Mouse (Mus musculus) liver, embryonic 14.5 days (tissue): Measurements from ENCODE around the gene Il23r. TPM values are rescaled to one million over a fixed set of nuclear protein-coding genes. Genes with fewer than 3 reads are reported as not detected.

Experiments used
- ATAC-seq: fragments of 200-750 bp; cut with Nextera tagmentation; 2 replicates; pipeline ENCODE4 v1.8.0; 2017; ENCODE audit warnings: moderate number of reproducible peaks, mild to moderate bottlenecking, moderate library complexity; ENCODE audit not compliant: insufficient read depth
- DNase-seq, 3 experiments: peaks; one replicate each; pipeline ENCODE4 v3.0.0-alpha.2; 2012 to 2013; ENCODE audit warnings: low read depth in 3 of 3, low spot score in 3 of 3
- H3K27ac ChIP-seq: fragments of 300-500 bp; sonication (generic); 2 replicates; pipeline ENCODE4 v1.5.1; 2014; ENCODE audit warnings: moderate library complexity, mild to moderate bottlenecking, control low read depth, inconsistent platforms
- H3K27me3 ChIP-seq: fragments of 300-500 bp; sonication (generic); 2 replicates; pipeline ENCODE4 v1.6.1; 2014; ENCODE audit warnings: mild to moderate bottlenecking, low read length, moderate library complexity; ENCODE audit not compliant: control insufficient read depth, insufficient read depth
- H3K36me3 ChIP-seq: fragments of 300-500 bp; sonication (generic); replicated peaks from 2 replicates; pipeline ENCODE4 v1.6.1; 2014; ENCODE audit warnings: low read depth; ENCODE audit not compliant: control insufficient read depth, insufficient read depth
- H3K4me1 ChIP-seq, 2 experiments: fragments of 200-500 bp in 1 of 2; fragments of 300-500 bp in 1 of 2; sonication (generic) in 1 of 2; replicated peaks; 2 replicates each; pipeline ENCODE4 v1.6.1; 2012 to 2014; ENCODE audit warnings: antibody characterized with exemption in 1 of 2, inconsistent platforms in 1 of 2, low read length in 1 of 2; ENCODE audit not compliant: control insufficient read depth in 2 of 2, insufficient read depth in 2 of 2
- H3K4me2 ChIP-seq: fragments of 300-500 bp; sonication (generic); 2 replicates; pipeline ENCODE4 v1.6.1; 2014; ENCODE audit warnings: low read depth, mild to moderate bottlenecking, control low read depth, moderate library complexity
- H3K4me3 ChIP-seq, 2 experiments: fragments of 200-500 bp in 1 of 2; fragments of 300-500 bp in 1 of 2; sonication (generic) in 1 of 2; 2 replicates each; pipeline ENCODE4 v1.5.1; 2012 to 2014; ENCODE audit warnings: low read depth in 2 of 2, low read length in 2 of 2, mild to moderate bottlenecking in 2 of 2, control low read depth in 1 of 2, inconsistent platforms in 1 of 2, moderate library complexity in 1 of 2; ENCODE audit not compliant: insufficient read depth in 1 of 2
- H3K9ac ChIP-seq: fragments of 300-500 bp; sonication (generic); replicated peaks from 2 replicates; pipeline ENCODE4 v1.6.1; 2014; ENCODE audit warnings: mild to moderate bottlenecking, control low read depth, moderate library complexity
- H3K9me3 ChIP-seq: fragments of 300-500 bp; sonication (generic); 2 replicates; pipeline ENCODE4 v1.6.1; 2016; ENCODE audit warnings: low read length, mixed read lengths; ENCODE audit not compliant: control insufficient read depth
- CTCF ChIP-seq: IDR thresholded peaks from 2 replicates; pipeline ENCODE4 v1.5.1; 2016; ENCODE audit warnings: antibody characterized with exemption, low read depth, control low read depth
- EP300 ChIP-seq: IDR thresholded peaks from 2 replicates; pipeline ENCODE4 v1.6.1; 2016; ENCODE audit warnings: antibody characterized with exemption, low read depth
- WGBS: fragments of 180-500 bp; shearing (Covaris S2); extraction: QIAGEN DNeasy Blood & Tissue Kit; methylation state at CpG from one replicate; pipeline ENCODE4 v1.1.7; 2014; ENCODE audit not compliant: insufficient replicate concordance; 5-methylcytosine and 5-hydroxymethylcytosine counted together
- polyA plus RNA-seq, 2 experiments: library from polyadenylated mRNA; depleted of rRNA in 1 of 2; stranded (reverse) in 1 of 2; unstranded in 1 of 2; fragments of >200 nt; fragmentation: Nextera tagmentation in 1 of 2; extraction: Ambion mirVana in 1 of 2; gene quantifications; 2 replicates each; pipeline versions ENCODE4 v1.2.1 to v1.2.3; 2012 to 2014

Gene Il23r
- polyA plus RNA-seq, 2 experiments = not detected

DNA sequence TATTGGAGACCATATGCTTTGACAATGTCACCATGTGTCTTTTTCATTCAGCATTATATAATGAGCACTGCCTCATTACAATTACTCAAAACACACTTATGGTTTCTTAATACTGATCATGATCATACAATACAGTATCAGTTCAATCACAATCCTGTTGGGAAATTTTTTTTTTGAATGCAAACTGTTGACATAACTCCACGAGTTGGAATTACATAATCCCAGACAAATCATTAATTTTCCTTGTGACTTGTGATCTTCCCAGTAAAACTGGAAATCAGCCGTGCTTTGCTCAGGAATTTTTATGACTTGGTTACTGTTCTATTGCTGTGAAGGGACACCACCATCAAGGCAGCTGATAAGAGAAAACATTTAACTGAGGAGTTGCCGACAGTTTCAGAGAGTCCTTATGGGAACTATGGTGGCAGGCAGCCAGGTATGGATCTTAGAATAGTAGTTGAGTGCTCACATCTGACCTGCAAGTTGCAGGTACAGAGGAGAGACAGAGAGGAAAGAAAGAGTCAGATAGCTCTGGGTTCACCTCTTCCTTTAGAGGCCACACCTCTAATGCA, 53.8 kb downstream of the Il23r start:
- ATAC-seq = no peak
- Histone ChIP-seq H3K36me3 (no peaks in the 10 kb centered on the region), H3K27ac (no peak overlapping the region), H3K4me3 (no peak overlapping the region), H3K9me3 (no peaks in the 10 kb centered on the region), H3K27me3 (no peaks in the 10 kb centered on the region), H3K4me2 (no peak overlapping the region), H3K4me1 (no peaks in the 10 kb centered on the region), H3K9ac (no peak overlapping the region)
- DNase-seq = no peak
- 36% methylated on average over 3 of the region's 3 CpGs for WGBS
- no peak for TF ChIP-seq CTCF
- TF ChIP-seq EP300 = no peak

DNA sequence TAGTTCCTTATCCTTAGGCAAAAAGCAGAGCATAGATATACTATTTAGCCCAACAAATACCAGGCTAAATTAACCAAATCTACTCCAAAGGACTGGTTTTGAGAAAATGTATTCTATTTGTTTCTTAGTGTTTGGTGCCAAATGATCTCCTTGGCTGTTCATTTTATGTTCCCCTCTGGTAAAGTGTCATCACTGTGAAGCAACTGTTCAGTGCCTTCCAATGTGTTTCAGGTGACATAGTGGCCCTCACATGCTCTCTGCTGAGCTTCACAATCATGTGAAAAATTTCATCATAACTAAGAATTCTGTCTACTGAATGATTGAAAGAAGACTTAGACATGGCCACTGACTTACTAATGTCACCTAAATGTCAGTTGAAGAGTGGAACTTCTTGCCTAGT, 54.6 kb downstream of the Il23r start:
- Histone ChIP-seq H3K9ac (no peak overlapping the region), H3K36me3 (no peaks in the 10 kb centered on the region), H3K4me2 (no peak overlapping the region), H3K4me3 (no peak overlapping the region), H3K9me3 (no peaks in the 10 kb centered on the region), H3K27ac (no peak overlapping the region), H3K27me3 (no peaks in the 10 kb centered on the region), H3K4me1 (no peaks in the 10 kb centered on the region)
- DNase-seq (no peak), ATAC-seq (no peak)
- no peak for TF ChIP-seq CTCF
- TF ChIP-seq EP300 = no peak

DNA sequence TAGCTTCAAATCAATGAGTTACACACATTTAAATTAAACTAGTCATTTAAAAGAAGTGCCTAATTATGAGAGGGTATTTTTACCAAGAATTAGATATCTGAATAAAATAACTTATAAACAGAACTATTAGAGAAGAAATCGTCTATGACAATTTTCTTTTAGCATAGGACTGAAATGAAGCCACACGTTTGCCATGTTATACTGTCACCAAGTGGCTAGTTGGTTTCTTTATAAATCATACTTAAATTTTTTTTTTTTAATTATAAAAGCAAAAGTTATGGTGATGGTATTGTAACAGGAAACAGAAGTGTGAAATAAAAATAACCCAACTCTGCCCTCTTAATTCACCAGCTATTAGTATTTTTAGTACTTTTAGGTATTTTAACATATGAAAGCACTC, 55.4 kb downstream of the Il23r start:
- TF ChIP-seq CTCF (no peak), EP300 (no peak)
- WGBS = 50% methylated on average over 2 of the region's 2 CpGs
- ATAC-seq (no peak), DNase-seq (no peak)
- Histone ChIP-seq H3K4me2 (no peak overlapping the region), H3K27me3 (no peaks in the 10 kb centered on the region), H3K9me3 (no peaks in the 10 kb centered on the region), H3K9ac (no peak overlapping the region), H3K36me3 (no peaks in the 10 kb centered on the region), H3K4me3 (no peak overlapping the region), H3K27ac (no peak overlapping the region), H3K4me1 (no peaks in the 10 kb centered on the region)

DNA sequence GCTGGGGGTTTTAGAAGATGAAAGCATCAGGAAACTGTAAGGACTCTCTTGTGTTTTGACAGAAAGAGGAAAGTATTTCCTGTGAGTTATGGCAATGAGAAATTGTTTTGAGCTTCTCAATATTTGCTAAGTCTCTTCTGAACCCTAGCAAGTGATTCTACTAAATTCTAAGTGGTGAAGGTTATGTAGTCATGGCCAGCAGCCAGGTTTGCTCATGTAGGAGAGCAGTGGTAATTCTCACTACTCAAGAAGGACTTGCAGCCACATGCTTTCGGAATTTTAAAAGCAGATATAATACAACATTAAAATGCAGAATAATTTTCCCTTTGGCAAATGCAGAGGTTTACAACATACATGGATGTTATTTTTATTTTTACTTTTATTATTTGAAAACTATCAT, 55.9 kb downstream of the Il23r start:
- Histone ChIP-seq H3K36me3 (no peaks in the 10 kb centered on the region), H3K9me3 (no peaks in the 10 kb centered on the region), H3K9ac (no peak overlapping the region), H3K4me3 (no peak overlapping the region), H3K4me1 (no peaks in the 10 kb centered on the region), H3K4me2 (no peak overlapping the region), H3K27me3 (no peaks in the 10 kb centered on the region), H3K27ac (no peak overlapping the region)
- TF ChIP-seq CTCF = no peak
- TF ChIP-seq EP300 = no peak
- WGBS = 65% methylated on average over 1 of the region's 1 CpGs
- ATAC-seq (no peak), DNase-seq (no peak)

GRCm38 (mm10) chr6:67434755-67435452, 56.8 kb downstream of the Il23r start:
- H3K9me3 ChIP-seq = no peaks in the 10 kb centered on the region
- DNase-seq (no peak), ATAC-seq (no peak)
- no peaks in the 10 kb centered on the region for H3K4me1 ChIP-seq
- WGBS = 48% methylated on average over 2 of the region's 2 CpGs
- no peaks in the 10 kb centered on the region for H3K27me3 ChIP-seq
- H3K4me2 ChIP-seq = no peak overlapping the region
- H3K27ac ChIP-seq = no peak overlapping the region
- H3K9ac ChIP-seq = no peak overlapping the region
- no peaks in the 10 kb centered on the region for H3K36me3 ChIP-seq
- H3K4me3 ChIP-seq = no peak overlapping the region
- TF ChIP-seq CTCF (no peak), EP300 (no peak)
